Mouse (Mus musculus): ENCODE data around the gene Rgma. TPM values are rescaled to one million over a fixed set of nuclear protein-coding genes. Genes with fewer than 3 reads are reported as not detected.

The Rgma gene
- polyA plus RNA-seq, 1 experiment from 2014 or later: 46.3 TPM

DNA sequence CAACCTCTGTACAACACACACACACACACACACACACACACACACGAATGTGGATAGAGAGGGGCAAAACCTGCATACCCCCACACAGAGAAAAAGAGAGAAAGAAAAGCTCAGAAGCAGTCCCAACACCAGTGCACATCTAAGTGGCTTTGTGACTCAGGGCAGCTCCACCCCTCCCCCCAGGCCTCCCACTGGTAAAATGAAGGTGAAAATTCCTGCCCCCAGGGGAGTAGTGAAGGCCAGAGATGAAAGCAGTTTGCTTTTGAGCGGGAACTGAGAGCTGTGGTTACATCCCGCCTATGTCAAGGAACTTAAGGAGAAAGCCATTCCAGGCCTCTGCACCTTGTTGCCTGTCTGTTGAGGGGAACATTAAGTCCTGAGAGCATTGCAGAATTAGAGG, 28.2 kb downstream of the Rgma start:
- H3K4me1 ChIP-seq (replicated peaks; ENCODE audit: control insufficient read depth, insufficient read depth, low read length): peaks cover 35% of the 10 kb centered on the region
- 43% methylated on average over 3 of the region's 3 CpGs for WGBS
- no peak overlapping the region for H3K27ac ChIP-seq

GRCm38 (mm10) chr7:73405550-73405949, 30.2 kb downstream of the Rgma start:
- DNase-seq (ENCODE audit: low spot score) (no peak), ATAC-seq (ENCODE audit: low FRiP score) (no peak)
- no peak overlapping the region for H3K27ac ChIP-seq

More for the DNA sequence above, 28.2 kb downstream of the Rgma start:
- DNase-seq (ENCODE audit: low spot score): no peak
- Histone ChIP-seq H3K9me3 (ENCODE audit: control insufficient read depth, low read length) (no peaks in the 10 kb centered on the region), H3K36me3 (replicated peaks; ENCODE audit: control insufficient read depth, insufficient read depth) (peaks cover 19% of the 10 kb centered on the region; the same call in 1 of the 2 replicates), H3K9ac (no peak overlapping the region), H3K4me2 (replicated peaks) (no peak overlapping the region), H3K27me3 (ENCODE audit: control insufficient read depth, insufficient read depth, low read length) (no peaks in the 10 kb centered on the region), H3K4me3 (replicated peaks; ENCODE audit: low read length) (no peak overlapping the region)
- ATAC-seq (ENCODE audit: low FRiP score): no peak

DNA sequence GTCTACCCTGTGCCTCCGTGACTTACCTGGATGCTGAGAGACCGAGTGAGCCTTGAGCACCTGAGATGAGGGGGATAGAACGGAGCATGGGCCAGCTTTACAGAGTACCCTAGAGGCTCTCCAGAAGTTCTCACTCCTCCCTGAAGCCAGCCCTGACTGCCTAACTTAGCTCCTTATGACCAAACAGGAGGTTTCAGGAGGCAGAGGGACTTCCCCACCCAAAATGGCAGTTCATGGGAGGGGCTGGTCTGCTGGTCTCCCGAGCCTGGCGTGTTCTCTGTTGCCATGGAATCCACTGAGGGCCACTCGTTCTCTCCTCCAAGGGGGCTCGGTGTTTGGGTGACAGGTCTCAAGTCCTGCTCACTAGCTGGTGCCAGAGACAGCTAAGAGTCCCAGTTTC, 36.2 kb downstream of the Rgma start:
- no peak for DNase-seq (ENCODE audit: low spot score)
- ATAC-seq (ENCODE audit: low FRiP score): no peak
- H3K27ac ChIP-seq: 0 out of 2 replicates have a peak overlapping the region, but pooled peaks have one; percentile 46
- no peaks in the 10 kb centered on the region for H3K9me3 ChIP-seq (ENCODE audit: control insufficient read depth, low read length)
- H3K4me2 ChIP-seq (replicated peaks): no peak overlapping the region
- H3K9ac ChIP-seq: no peak overlapping the region
- H3K4me1 ChIP-seq (replicated peaks; ENCODE audit: control insufficient read depth, insufficient read depth, low read length): peaks cover 14% of the 10 kb centered on the region
- no peak overlapping the region for H3K4me3 ChIP-seq (replicated peaks; ENCODE audit: low read length)
- no peaks in the 10 kb centered on the region for H3K27me3 ChIP-seq (ENCODE audit: control insufficient read depth, insufficient read depth, low read length)
- 60% methylated on average over 7 of the region's 7 CpGs for WGBS
- H3K36me3 ChIP-seq (replicated peaks; ENCODE audit: control insufficient read depth, insufficient read depth): peaks cover 44% of the 10 kb centered on the region

More at GRCm38 (mm10) chr7:73405550-73405949, 30.2 kb downstream of the Rgma start:
- peaks cover 34% of the 10 kb centered on the region for H3K36me3 ChIP-seq (replicated peaks; ENCODE audit: control insufficient read depth, insufficient read depth)
- no peak overlapping the region for H3K9ac ChIP-seq
- no peaks in the 10 kb centered on the region for H3K27me3 ChIP-seq (ENCODE audit: control insufficient read depth, insufficient read depth, low read length)
- H3K4me3 ChIP-seq (replicated peaks; ENCODE audit: low read length): no peak overlapping the region
- H3K9me3 ChIP-seq (ENCODE audit: control insufficient read depth, low read length): no peaks in the 10 kb centered on the region
- no peak overlapping the region for H3K4me2 ChIP-seq (replicated peaks)
- peaks cover 15% of the 10 kb centered on the region for H3K4me1 ChIP-seq (replicated peaks; ENCODE audit: control insufficient read depth, insufficient read depth, low read length)
- 94% methylated on average over 11 of the region's 11 CpGs for WGBS

- H3K4me3 ChIP-seq (replicated peaks; ENCODE audit: low read length): no peak overlapping the region
- no peak overlapping the region for H3K4me2 ChIP-seq (replicated peaks)
- DNase-seq (ENCODE audit: low spot score): no peak
- H3K27me3 ChIP-seq (ENCODE audit: control insufficient read depth, insufficient read depth, low read length): no peaks in the 10 kb centered on the region
- H3K4me1 ChIP-seq (replicated peaks; ENCODE audit: control insufficient read depth, insufficient read depth, low read length): peaks cover 14% of the 10 kb centered on the region
- peak overlapping the region; percentile 46; the same call in 1 of the 2 replicates for H3K27ac ChIP-seq
- WGBS: 70% methylated on average over 4 of the region's 4 CpGs
- H3K9me3 ChIP-seq (ENCODE audit: control insufficient read depth, low read length): no peaks in the 10 kb centered on the region
- H3K36me3 ChIP-seq (replicated peaks; ENCODE audit: control insufficient read depth, insufficient read depth): peaks cover 44% of the 10 kb centered on the region
- ATAC-seq (ENCODE audit: low FRiP score): 0 out of 2 replicates have a peak, but pooled peaks have one; percentile 5
- no peak overlapping the region for H3K9ac ChIP-seq
Observed at GRCm38 (mm10) chr7:73411986-73412385, 36.7 kb downstream of the Rgma start.

DNA sequence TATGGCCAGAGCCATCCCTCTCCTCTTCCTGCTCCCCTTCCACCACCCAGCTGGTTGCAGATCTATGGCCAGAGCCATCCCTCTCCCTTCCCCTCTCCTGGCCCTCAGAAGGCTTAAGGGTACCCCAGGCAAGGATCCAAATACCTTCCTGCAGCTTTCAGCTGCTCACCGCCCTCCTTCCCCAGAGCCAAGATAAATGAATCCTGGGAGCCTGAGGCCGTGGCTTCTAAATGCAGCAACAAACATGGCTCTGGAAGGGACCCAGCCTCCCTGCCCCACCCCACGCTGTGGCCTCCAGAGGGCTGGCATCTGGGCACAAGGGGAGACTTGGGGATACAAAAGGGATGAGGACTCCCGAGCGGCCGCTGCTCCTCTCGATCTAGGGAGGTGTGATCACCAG, 37.1 kb downstream of the Rgma start:
- no peaks in the 10 kb centered on the region for H3K9me3 ChIP-seq (ENCODE audit: control insufficient read depth, low read length)
- peaks cover 14% of the 10 kb centered on the region for H3K4me1 ChIP-seq (replicated peaks; ENCODE audit: control insufficient read depth, insufficient read depth, low read length)
- no peak overlapping the region for H3K4me3 ChIP-seq (replicated peaks; ENCODE audit: low read length)
- no peak overlapping the region for H3K9ac ChIP-seq
- peaks cover 47% of the 10 kb centered on the region for H3K36me3 ChIP-seq (replicated peaks; ENCODE audit: control insufficient read depth, insufficient read depth)
- H3K27me3 ChIP-seq (ENCODE audit: control insufficient read depth, insufficient read depth, low read length): no peaks in the 10 kb centered on the region
- DNase-seq (ENCODE audit: low spot score) (no peak), ATAC-seq (ENCODE audit: low FRiP score) (0 out of 2 replicates have a peak, but pooled peaks have one; percentile 18)
- H3K4me2 ChIP-seq (replicated peaks): no peak overlapping the region
- peak overlapping the region; percentile 46 for H3K27ac ChIP-seq
- whole genome bisulfite sequencing: 63% methylated on average over 7 of the region's 7 CpGs

DNA sequence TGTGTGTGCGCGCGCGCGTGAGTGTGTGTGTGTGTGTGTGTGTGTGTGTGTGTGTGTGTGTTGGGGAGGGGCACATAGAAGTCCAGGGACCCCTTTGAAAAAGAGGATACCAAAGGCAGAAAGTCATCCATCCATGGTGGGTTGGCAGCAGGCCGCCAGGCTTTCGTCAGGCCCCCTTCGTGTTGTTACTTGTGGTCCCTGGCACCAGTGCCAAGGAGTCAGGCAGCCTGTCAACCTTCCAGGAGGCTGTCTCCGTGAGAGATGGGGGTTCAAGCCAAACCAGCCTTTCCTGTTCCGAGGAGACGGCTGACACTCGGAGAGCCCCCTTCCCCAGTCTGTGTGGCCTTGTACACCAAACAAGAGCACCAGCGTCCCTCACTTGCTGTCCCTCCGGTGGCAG, 38.9 kb downstream of the Rgma start:
- no peak overlapping the region for H3K27ac ChIP-seq
- H3K36me3 ChIP-seq (replicated peaks; ENCODE audit: control insufficient read depth, insufficient read depth): peaks cover 61% of the 10 kb centered on the region
- 67% methylated on average over 14 of the region's 14 CpGs for WGBS

DNA sequence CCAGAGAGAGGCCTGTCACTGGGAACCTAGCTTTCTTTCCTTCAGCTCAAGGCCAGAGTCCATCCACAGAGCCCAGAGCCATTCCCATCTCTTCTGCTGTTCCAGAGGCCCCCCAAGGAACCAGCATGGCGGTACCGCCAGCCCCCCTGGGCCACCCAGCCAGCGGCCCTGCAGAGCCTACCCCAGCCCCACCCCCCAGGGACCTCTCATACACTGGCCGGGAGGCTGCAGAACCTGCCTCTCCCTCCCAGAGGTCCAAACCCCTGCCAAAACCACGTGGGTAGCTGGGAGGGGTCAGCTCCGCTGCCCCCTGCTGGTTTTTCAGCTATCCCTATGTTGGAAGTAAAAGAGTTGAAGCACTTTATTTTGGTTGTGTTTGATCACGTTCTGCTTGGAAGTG, 44.1 kb downstream of the Rgma start:
- Histone ChIP-seq H3K27ac (0 out of 2 replicates have a peak overlapping the region, but pooled peaks have one; percentile 18), H3K4me1 (replicated peaks; ENCODE audit: control insufficient read depth, insufficient read depth, low read length) (peaks cover 13% of the 10 kb centered on the region; the same call in 1 of the 2 replicates), H3K9ac (no peak overlapping the region)

More for the DNA sequence above, 38.9 kb downstream of the Rgma start:
- Histone ChIP-seq H3K4me1 (replicated peaks; ENCODE audit: control insufficient read depth, insufficient read depth, low read length) (peaks cover 24% of the 10 kb centered on the region), H3K4me2 (replicated peaks) (no peak overlapping the region), H3K4me3 (replicated peaks; ENCODE audit: low read length) (no peak overlapping the region), H3K9me3 (ENCODE audit: control insufficient read depth, low read length) (no peaks in the 10 kb centered on the region), H3K27me3 (ENCODE audit: control insufficient read depth, insufficient read depth, low read length) (no peaks in the 10 kb centered on the region), H3K9ac (no peak overlapping the region)
- ATAC-seq (ENCODE audit: low FRiP score) (peak; percentile 3; the same call in 1 of the 2 replicates), DNase-seq (ENCODE audit: low spot score) (no peak)

GRCm38 (mm10) chr7:73420827-73421226, 45.5 kb downstream of the Rgma start:
- Histone ChIP-seq H3K27me3 (ENCODE audit: control insufficient read depth, insufficient read depth, low read length) (no peaks in the 10 kb centered on the region), H3K27ac (no peak overlapping the region), H3K36me3 (replicated peaks; ENCODE audit: control insufficient read depth, insufficient read depth) (peaks cover 31% of the 10 kb centered on the region), H3K9ac (no peak overlapping the region), H3K4me1 (replicated peaks; ENCODE audit: control insufficient read depth, insufficient read depth, low read length) (peaks cover 13% of the 10 kb centered on the region; the same call in 1 of the 2 replicates), H3K4me2 (replicated peaks) (no peak overlapping the region), H3K4me3 (replicated peaks; ENCODE audit: low read length) (no peak overlapping the region), H3K9me3 (ENCODE audit: control insufficient read depth, low read length) (no peaks in the 10 kb centered on the region)
- no peak for ATAC-seq (ENCODE audit: low FRiP score)
- 33% methylated on average over 5 of the region's 5 CpGs for WGBS
- no peak for DNase-seq (ENCODE audit: low spot score)

More for the DNA sequence above, 44.1 kb downstream of the Rgma start:
- no peak overlapping the region for H3K4me2 ChIP-seq (replicated peaks)
- no peaks in the 10 kb centered on the region for H3K9me3 ChIP-seq (ENCODE audit: control insufficient read depth, low read length)
- no peak overlapping the region for H3K4me3 ChIP-seq (replicated peaks; ENCODE audit: low read length)
- 22% methylated on average over 7 of the region's 7 CpGs for WGBS
- DNase-seq (ENCODE audit: low spot score) (no peak), ATAC-seq (ENCODE audit: low FRiP score) (no peak)
- peaks cover 39% of the 10 kb centered on the region for H3K36me3 ChIP-seq (replicated peaks; ENCODE audit: control insufficient read depth, insufficient read depth)
- H3K27me3 ChIP-seq (ENCODE audit: control insufficient read depth, insufficient read depth, low read length): no peaks in the 10 kb centered on the region

DNA sequence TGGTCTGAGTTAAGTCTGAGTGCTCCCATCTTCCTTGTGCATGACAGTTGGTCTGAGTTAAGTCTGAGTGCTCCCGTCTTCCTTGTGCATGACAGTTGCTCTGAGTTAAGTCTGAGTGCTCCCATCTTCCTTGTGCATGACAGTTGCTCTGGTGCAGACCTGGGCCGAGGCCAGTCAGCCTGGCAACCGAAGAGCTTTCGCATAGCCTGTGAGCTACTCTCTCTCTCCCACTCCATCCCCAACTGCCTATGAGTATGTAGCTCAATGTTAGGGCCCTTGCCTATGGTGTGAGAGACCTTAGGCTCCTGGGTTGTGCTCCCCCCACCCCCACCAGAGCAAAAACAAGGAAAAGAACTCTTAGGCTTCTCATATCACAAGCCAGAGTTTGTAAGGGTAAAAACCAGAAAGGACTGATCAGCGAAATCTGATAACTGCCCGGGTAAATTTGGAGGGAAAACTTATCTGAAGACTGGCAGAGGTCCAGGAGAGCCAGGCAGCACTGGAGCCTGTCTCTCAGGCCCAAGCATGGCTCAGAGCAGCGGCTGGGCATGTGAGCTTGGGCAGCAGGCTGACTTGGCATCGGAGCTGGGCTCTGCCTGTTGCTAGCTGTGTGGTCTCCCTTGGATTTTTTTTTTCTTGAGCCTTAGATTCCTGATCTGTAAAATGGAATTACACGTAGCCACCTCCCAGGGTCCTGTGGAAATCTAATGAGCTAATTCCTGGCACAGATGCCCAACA, 46.1 kb downstream of the Rgma start:
- H3K36me3 ChIP-seq (replicated peaks; ENCODE audit: control insufficient read depth, insufficient read depth): peaks cover 31% of the 10 kb centered on the region
- no peak for DNase-seq (ENCODE audit: low spot score)
- no peak overlapping the region for H3K4me3 ChIP-seq (replicated peaks; ENCODE audit: low read length)
- H3K9ac ChIP-seq: no peak overlapping the region
- H3K27ac ChIP-seq: peak overlapping the region; percentile 52; the same call in 1 of the 2 replicates
- H3K4me1 ChIP-seq (replicated peaks; ENCODE audit: control insufficient read depth, insufficient read depth, low read length): peaks cover 13% of the 10 kb centered on the region; the same call in 1 of the 2 replicates
- H3K9me3 ChIP-seq (ENCODE audit: control insufficient read depth, low read length): no peaks in the 10 kb centered on the region
- 51% methylated on average over 9 of the region's 9 CpGs for WGBS
- H3K27me3 ChIP-seq (ENCODE audit: control insufficient read depth, insufficient read depth, low read length): no peaks in the 10 kb centered on the region
- ATAC-seq (ENCODE audit: low FRiP score): peak; percentile 42; the same call in 1 of the 2 replicates
- no peak overlapping the region for H3K4me2 ChIP-seq (replicated peaks)

Data from hindbrain, embryonic 14.5 days (tissue).